In the genomic region with DNA sequence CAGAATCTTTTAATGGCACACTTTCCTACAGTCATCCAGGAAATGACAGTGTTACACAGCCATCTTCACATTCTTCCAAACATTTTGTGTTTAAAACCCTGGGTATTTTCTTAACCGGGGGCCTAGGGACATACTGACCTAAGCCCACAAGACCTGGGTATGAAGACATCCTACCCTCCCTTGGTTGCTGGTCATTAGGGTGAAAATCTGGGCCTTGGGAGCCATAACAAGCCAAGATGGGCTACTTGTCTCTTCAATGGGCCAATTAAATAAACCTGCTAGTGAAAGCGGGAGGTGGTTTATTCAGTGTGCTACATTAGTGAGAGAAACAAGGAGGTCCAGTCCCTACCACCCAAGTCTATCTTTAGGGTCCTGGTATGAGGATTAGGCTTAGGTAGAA, we compare ENCODE assay signal across 15 mouse cellular contexts. TPM values are rescaled to one million over a fixed set of nuclear protein-coding genes. Genes with fewer than 3 reads are reported as not detected.
"Had no signal": no experiment of that assay in that cellular context is flagged by ENCODE, and none has a peak within 500 bp of the region (broad histone marks: within the 10 kb centered on the region; RNA-seq: fewer than 3 reads in every experiment).

No protein-coding gene starts in this region.

- H3K4me2 ChIP-seq: neural tube, embryonic 12.5 days; stomach, embryonic 15.5 days had no signal

- H3K9me3 ChIP-seq: liver, embryonic 15.5 days; midbrain, embryonic 15.5 days; neural tube, embryonic 12.5 days; stomach, embryonic 15.5 days had no signal

- DNase-seq: kidney, adult 9 months; kidney, postnatal 10 days; left cerebral cortex, postnatal 4 days; lung, embryonic 14.5 days; right cerebral cortex, postnatal 14 days; thymus, adult 2 months; thymus, postnatal 25 days had no signal

- H3K9ac ChIP-seq: liver, embryonic 15.5 days; lung, embryonic 14.5 days; midbrain, embryonic 15.5 days; neural tube, embryonic 12.5 days; stomach, embryonic 15.5 days had no signal

- H3K27me3 ChIP-seq: liver, embryonic 15.5 days; midbrain, embryonic 15.5 days; neural tube, embryonic 12.5 days; stomach, embryonic 15.5 days had no signal

- ATAC-seq: midbrain, embryonic 15.5 days had no signal

- H3K27ac ChIP-seq: liver, embryonic 15.5 days; neural tube, embryonic 12.5 days; stomach, embryonic 15.5 days had no signal

- H3K36me3 ChIP-seq: liver, embryonic 15.5 days; midbrain, embryonic 15.5 days; neural tube, embryonic 12.5 days; stomach, embryonic 15.5 days had no signal

- H3K4me3 ChIP-seq: liver, embryonic 15.5 days; midbrain, embryonic 15.5 days; neural tube, embryonic 12.5 days; stomach, embryonic 15.5 days had no signal

- H3K4me1 ChIP-seq: stomach, embryonic 15.5 days had no signal

RNA-seq across cellular contexts. Expression of gene Fcrl6, which starts 31.8 kb away (rescaled TPM):
- polyA plus RNA-seq: large intestine, adult 2 months; liver, embryonic 15.5 days; lung, embryonic 14.5 days; stomach, embryonic 15.5 days; testis, adult 2 months; thymus, adult 2 months; urinary bladder, adult 2 months had no signal

RNA-seq across cellular contexts. Expression of gene Slamf8, which starts 43.8 kb away (rescaled TPM):
- polyA plus RNA-seq: liver, embryonic 11.5 days; lung, embryonic 14.5 days; midbrain, embryonic 15.5 days; neural tube, embryonic 12.5 days; testis, adult 2 months had no signal
